Mouse (Mus musculus) mouse trophoblast stem cell (cell line): ENCODE data around the gene Fam229a.
"Not testable (repeated sequence)": the region's sequence is repeated elsewhere in the genome, so short reads cannot be mapped to it uniquely, and the experiment has no call there.

Experiments
- in situ Hi-C, 2 experiments: fragments of 300-500 bp; cut with MseI, MboI; formaldehyde crosslinking; loops; 2 replicates in 1 of 2; 3 replicates in 1 of 2; pipeline ENCODE4 v1.15.1; 2025

The Fam229a gene

DNA sequence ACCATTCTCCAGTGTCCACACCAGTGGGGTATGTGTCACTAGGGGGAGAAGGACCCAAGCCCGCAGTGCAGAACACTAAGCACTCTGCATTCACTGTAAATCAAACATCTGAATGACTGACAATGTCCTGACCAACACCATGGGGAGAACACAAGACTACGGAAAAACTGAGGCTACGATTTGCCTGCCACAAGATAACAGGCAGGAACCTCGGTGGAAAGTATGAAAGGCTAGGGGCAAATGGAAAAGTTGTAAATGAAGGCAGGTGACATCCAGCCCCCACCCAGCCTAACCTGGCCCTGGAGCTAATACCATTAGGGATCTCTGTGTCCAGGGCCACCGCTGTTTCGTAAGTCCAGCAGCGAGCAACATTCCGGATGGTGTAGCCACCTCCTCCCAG is 27.5 kb downstream of the Fam229a start:
- in situ Hi-C loops = no loop called here

DNA sequence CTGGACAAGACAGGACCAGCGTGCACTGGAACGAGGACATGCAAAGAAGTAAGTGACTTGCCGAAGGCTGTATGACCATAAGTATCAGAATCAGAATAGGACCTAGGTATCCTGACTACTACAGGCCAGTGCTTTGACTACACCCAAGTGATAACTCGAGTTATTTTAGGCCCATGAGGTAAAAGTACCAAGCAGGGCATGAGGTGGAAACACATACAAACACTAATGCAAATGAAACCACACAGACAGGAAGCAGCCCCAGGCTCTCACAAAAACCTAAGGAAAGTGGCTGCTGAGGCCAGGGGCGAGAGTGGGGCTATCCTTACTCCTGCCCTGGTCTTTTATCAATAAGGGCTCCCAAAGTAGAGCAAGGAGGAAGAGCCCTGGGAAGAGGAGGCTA is 34.3 kb downstream of the Fam229a start:
- in situ Hi-C loops = no loop called here

- in situ Hi-C loops = no loop called here
These were observed 34.9 kb downstream of the Fam229a start for GRCm38 (mm10) chr4:129525889-129526288.

DNA sequence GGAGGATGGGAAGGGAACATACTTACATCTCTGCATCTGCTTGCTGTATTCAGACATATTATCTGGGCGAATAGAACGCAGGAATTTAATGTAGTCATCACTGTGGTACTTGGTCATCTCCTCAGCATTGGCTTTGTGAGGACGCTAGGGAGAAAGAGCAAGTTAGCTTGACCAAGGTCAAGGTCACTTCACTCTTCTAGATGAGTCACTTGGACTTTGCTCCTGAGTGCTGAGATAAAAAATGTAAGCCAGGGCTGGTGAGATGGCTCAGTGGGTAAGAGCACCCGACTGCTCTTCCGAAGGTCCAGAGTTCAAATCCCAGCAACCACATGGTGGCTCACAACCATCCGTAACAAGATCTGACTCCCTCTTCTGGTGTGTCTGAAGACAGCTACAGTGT is 37.9 kb downstream of the Fam229a start:
- in situ Hi-C loops = not testable (repeated sequence)

DNA sequence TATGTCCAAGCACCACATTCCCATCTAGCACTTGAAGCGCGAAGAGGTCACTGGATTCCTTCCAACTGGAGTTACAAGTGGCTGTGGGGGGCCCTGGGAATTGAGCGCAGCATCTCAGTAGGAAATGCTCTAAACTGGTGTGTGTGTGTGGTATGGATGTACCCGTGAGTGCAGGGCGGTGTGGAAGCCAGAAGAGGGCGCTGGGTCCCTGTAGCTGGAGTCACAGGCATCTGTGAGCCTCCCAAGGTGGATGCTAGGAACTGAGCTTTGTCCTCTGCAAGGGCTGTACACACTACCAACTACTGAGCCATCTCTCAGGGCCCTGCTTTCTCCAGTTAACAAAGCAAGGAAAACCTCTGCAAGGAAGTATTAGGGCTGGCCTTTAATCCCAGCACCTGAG is 49.0 kb downstream of the Fam229a start:
- in situ Hi-C loops = no loop called here
